Mouse (Mus musculus) frontal cortex, postnatal 36 days (tissue): ENCODE measurements around the gene Dlg1.

Experiments used
- DNase-seq, 2 experiments: peaks; one replicate each; pipeline ENCODE4 v3.0.0; 2022; ENCODE audit warnings: low spot score in 2 of 2

The Dlg1 gene

GRCm38 (mm10) chr16:31846763-31847162, 183.5 kb downstream of the Dlg1 start:
- no peak for DNase-seq

GRCm38 (mm10) chr16:31863920-31864319, 200.7 kb downstream of the Dlg1 start:
- no peak for DNase-seq

GRCm38 (mm10) chr16:31865242-31865641, 202.0 kb downstream of the Dlg1 start:
- no peak for DNase-seq

GRCm38 (mm10) chr16:31866911-31867310, 203.7 kb downstream of the Dlg1 start:
- no peak for DNase-seq

GRCm38 (mm10) chr16:31867736-31868135, 204.5 kb downstream of the Dlg1 start:
- DNase-seq, result no peak

- no peak for DNase-seq
These were observed 210.5 kb downstream of the Dlg1 start for GRCm38 (mm10) chr16:31873721-31874120.

- no peak for DNase-seq
These were observed 212.1 kb downstream of the Dlg1 start for GRCm38 (mm10) chr16:31875391-31875790.

- peak in 1 of 2 experiments; percentile 91 for DNase-seq
These were observed 213.1 kb downstream of the Dlg1 start for GRCm38 (mm10) chr16:31876386-31876785.

GRCm38 (mm10) chr16:31878052-31878451, 214.8 kb downstream of the Dlg1 start:
- no peak for DNase-seq

- DNase-seq, result no peak
These were observed 215.5 kb downstream of the Dlg1 start, which contains the start of gene Meltf for GRCm38 (mm10) chr16:31878573-31879257. Gene Meltf, plus strand, starts transcription at chr16:31878810.

GRCm38 (mm10) chr16:31880146-31880840, 217.1 kb downstream of the Dlg1 start:
- DNase-seq, result no peak

- no peak for DNase-seq
These were observed 219.2 kb downstream of the Dlg1 start for GRCm38 (mm10) chr16:31882381-31882908.

GRCm38 (mm10) chr16:31883302-31883701, 220.1 kb downstream of the Dlg1 start:
- peak in 1 of 2 experiments; percentile 72 for DNase-seq

GRCm38 (mm10) chr16:31883902-31884301, 220.7 kb downstream of the Dlg1 start:
- DNase-seq, result no peak

- DNase-seq, result no peak
These were observed 227.7 kb downstream of the Dlg1 start for GRCm38 (mm10) chr16:31890907-31891306.

GRCm38 (mm10) chr16:31893396-31894141, 230.3 kb downstream of the Dlg1 start:
- DNase-seq, result no peak

GRCm38 (mm10) chr16:31896971-31897774, 233.9 kb downstream of the Dlg1 start:
- peak; percentile 72 to 84 for DNase-seq

- peak; percentile 90 to 95 for DNase-seq
These were observed 235.5 kb downstream of the Dlg1 start for GRCm38 (mm10) chr16:31898546-31899326.

- no peak for DNase-seq
These were observed 238.6 kb downstream of the Dlg1 start for GRCm38 (mm10) chr16:31901886-31902285.

GRCm38 (mm10) chr16:31903239-31903638, 240.0 kb downstream of the Dlg1 start:
- peak in 1 of 2 experiments; percentile 66 for DNase-seq

- no peak for DNase-seq
These were observed 242.1 kb downstream of the Dlg1 start for GRCm38 (mm10) chr16:31905331-31905730.
